Mouse (Mus musculus): ENCODE results near the gene Plk5.

The Plk5 gene

GRCm38 (mm10) chr10:80357336-80357735, 1.1 kb downstream of the Plk5 start:
- DNase-seq (ENCODE audit: low spot score in 2 of 2), result no peak

- DNase-seq (ENCODE audit: low spot score in 2 of 2), result no peak
These were observed 1.9 kb downstream of the Plk5 start for GRCm38 (mm10) chr10:80357994-80358639.

- DNase-seq (ENCODE audit: low spot score in 2 of 2), result no peak
These were observed 7.5 kb downstream of the Plk5 start for GRCm38 (mm10) chr10:80363734-80364133.

- no peak for DNase-seq (ENCODE audit: low spot score in 2 of 2)
These were observed 9.5 kb downstream of the Plk5 start for GRCm38 (mm10) chr10:80365736-80366135.

GRCm38 (mm10) chr10:80367954-80368353, 11.7 kb downstream of the Plk5 start:
- no peak for DNase-seq (ENCODE audit: low spot score in 2 of 2)

GRCm38 (mm10) chr10:80368392-80368791, 12.1 kb downstream of the Plk5 start:
- DNase-seq (ENCODE audit: low spot score in 2 of 2), result no peak

GRCm38 (mm10) chr10:80369995-80370747, 13.9 kb downstream of the Plk5 start:
- DNase-seq (ENCODE audit: low spot score in 2 of 2), result no peak

GRCm38 (mm10) chr10:80371411-80371966, 15.2 kb downstream of the Plk5 start:
- no peak for DNase-seq (ENCODE audit: low spot score in 2 of 2)

GRCm38 (mm10) chr10:80371983-80372382, 15.7 kb downstream of the Plk5 start:
- DNase-seq (ENCODE audit: low spot score in 2 of 2), result no peak

- no peak for DNase-seq (ENCODE audit: low spot score in 2 of 2)
These were observed 16.4 kb downstream of the Plk5 start for GRCm38 (mm10) chr10:80372706-80373105.

- peak in 1 of 2 experiments; percentile 83 for DNase-seq (ENCODE audit: low spot score in 2 of 2)
These were observed 17.8 kb downstream of the Plk5 start for GRCm38 (mm10) chr10:80374063-80374462.

GRCm38 (mm10) chr10:80376160-80376559, 19.9 kb downstream of the Plk5 start:
- peak; percentile 84 to 96 for DNase-seq (ENCODE audit: low spot score in 2 of 2)

GRCm38 (mm10) chr10:80377716-80378115, 21.5 kb downstream of the Plk5 start:
- DNase-seq (ENCODE audit: low spot score in 2 of 2), result no peak

GRCm38 (mm10) chr10:80382641-80383365, 26.5 kb downstream of the Plk5 start:
- no peak for DNase-seq (ENCODE audit: low spot score in 2 of 2)

GRCm38 (mm10) chr10:80383431-80383830, 27.2 kb downstream of the Plk5 start:
- no peak for DNase-seq (ENCODE audit: low spot score in 2 of 2)

- no peak for DNase-seq (ENCODE audit: low spot score in 2 of 2)
These were observed 27.9 kb downstream of the Plk5 start for GRCm38 (mm10) chr10:80384115-80384639.

GRCm38 (mm10) chr10:80384709-80385108, 28.4 kb downstream of the Plk5 start:
- no peak for DNase-seq (ENCODE audit: low spot score in 2 of 2)

- no peak for DNase-seq (ENCODE audit: low spot score in 2 of 2)
These were observed 29.1 kb downstream of the Plk5 start for GRCm38 (mm10) chr10:80385310-80385709.

GRCm38 (mm10) chr10:80385811-80386734, 29.8 kb downstream of the Plk5 start:
- DNase-seq (ENCODE audit: low spot score in 2 of 2), result no peak

GRCm38 (mm10) chr10:80386735-80387471, 30.6 kb downstream of the Plk5 start:
- DNase-seq (ENCODE audit: low spot score in 2 of 2), result no peak

Measured in urinary bladder, postnatal 4 days (tissue).